Mouse (Mus musculus): ENCODE measurements around the gene Irf2bp2. TPM values are rescaled to one million over a fixed set of nuclear protein-coding genes. Genes with fewer than 3 reads are reported as not detected.

Gene Irf2bp2
- total RNA-seq, 2 experiments from 2014 or later, result 64.3 to 71.2 TPM

DNA sequence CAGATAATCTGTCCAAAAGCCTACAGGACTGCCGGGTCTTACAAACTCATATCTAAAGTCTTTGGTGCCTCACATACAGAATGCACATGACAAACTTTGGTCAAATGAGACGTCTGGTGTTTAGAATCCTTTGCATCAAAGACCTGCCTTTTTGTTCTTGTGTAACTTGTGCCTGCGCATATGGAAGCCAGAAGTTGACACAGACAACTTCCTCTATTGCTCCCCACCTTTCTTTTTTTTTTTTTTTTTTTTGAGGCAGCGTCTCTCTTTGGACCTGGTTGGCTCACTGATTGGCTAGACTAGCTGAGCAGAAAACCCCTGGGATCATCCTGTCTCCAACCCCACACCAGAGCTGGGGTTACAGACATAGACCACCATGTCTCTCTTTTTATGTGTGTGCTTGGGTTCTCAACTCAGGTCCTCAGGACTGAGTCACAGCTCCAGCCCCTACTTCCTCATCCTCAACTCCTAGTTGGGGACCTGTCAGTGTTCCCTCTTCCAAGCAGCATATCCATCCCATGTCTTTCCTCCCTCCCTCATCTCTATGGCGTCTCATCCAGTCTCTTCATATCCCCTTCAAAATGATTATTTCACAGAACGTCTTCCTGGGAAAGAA, 20.6 kb downstream of the Irf2bp2 start:
- no peak for DNase-seq
- intact Hi-C loops (cut with DNase I), result no loop called here

DNA sequence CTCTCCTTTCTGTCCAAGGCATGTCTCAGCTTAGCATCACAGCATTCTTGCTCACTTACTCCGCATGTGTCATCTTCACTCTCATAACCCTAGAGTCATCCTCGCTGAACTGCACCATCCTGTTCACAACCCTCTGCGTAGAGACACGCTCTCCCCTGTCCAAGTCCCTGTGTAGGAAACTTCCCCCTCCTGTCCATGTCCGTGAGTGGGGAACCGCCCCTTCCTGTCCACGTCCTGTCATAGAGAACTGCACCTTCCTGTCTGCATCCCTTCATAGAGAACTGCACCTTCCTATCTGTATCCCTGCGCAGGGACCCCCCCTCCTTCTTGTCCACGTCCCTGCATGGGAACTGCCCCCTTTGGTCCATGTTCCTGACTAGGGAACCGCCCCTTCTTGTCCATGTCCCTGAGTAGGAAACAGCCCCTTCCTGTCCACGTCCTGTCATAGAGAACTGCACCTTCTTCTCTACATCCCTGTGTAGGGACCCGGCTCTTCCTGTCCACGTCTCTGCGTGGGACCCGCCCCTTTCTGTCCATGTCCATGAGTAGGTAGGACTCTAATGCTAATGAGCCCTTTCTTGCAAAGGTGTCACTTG, 22.6 kb downstream of the Irf2bp2 start:
- intact Hi-C loops (cut with DNase I), result no loop called here
- no peak for DNase-seq

DNA sequence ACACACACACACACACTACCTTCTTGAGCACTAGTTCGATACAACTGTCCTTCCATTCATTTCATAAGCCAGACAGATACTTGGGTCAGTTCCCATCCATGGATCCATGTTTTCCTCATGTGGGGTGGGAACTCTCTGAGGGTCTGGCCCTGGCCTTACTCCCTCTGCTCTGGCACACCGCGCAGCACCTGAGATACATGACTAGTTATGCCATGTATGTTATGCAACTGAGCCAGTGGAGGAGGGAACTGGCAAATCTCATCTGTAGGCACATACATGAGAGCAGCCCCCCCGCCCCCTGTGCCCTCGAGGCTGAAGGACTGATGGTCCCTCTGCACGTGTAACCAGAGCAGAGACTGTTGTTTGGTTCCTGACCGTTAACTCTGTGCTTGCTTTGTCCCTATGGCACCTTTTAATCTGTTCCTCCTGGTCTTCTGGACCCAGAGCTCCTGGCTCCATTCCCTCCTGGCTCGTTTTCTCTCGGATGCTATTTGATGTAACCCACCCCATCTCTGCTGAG, 23.2 kb downstream of the Irf2bp2 start:
- DNase-seq, result no peak
- intact Hi-C loops (cut with DNase I), result no loop called here

DNA sequence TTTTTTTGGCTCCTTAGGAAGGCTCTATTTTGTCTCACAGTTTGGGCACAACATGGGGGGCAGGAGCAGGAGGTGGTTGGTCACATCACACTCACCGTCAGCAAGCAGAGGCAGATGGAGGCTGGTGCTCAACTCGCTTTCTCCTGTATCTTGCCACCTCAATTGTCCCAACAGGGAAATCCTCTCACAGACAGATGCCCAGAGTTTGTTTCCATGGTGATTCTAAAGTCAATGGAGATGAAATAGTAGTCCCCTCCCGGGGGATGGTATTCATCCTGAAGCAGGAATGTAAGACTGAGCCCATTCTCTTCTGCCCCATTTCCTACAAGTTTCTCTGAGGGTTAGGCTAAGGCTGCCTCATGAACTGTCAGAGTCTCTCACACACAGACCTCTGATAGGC, 23.7 kb downstream of the Irf2bp2 start:
- DNase-seq, result no peak
- intact Hi-C loops (cut with DNase I), result no loop called here

DNA sequence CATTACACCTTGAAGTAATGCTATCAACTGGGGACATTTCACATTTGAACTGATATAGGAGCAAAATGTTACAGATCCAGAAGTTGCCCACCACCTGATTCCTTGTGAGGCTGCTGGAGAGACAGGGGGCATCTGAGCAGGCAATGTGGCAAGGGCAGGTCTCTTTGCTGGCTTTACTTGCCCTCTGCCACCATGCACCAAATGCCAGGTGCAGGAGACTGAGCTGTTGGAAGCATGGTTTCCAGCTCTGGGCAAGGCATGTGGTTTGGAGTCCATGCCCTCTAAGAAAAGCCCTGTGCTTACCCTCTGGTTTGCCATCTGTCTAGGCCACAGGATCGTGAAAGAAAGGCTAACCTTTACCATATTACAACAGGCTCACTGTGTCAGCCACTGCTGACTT, 24.1 kb downstream of the Irf2bp2 start:
- intact Hi-C loops (cut with DNase I), result loop anchor here (2.0 to 5.0 kb wide), 4 partner anchors 13 to 348 kb away; no protein-coding TSS in a partner anchor
- no peak for DNase-seq

DNA sequence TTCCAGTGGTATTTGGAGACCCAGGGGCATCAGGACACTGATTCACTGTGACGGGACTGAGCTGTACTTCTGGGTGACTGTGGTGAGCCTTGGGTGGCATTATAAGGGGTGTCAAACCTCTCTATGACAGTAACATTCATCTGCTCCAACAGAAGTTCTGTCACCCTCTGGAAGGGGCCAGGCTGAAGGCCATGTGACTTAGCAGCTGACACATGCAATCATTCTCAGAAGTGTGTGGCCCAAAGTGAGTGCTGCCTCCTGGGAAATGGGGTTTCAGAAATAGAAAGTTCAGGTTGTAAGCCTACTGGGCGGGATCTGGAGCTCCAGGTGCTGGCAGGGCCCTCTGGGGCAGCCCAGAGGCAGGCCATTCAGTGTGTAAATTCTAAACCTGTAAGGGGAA, 26.1 kb downstream of the Irf2bp2 start:
- intact Hi-C loops (cut with DNase I), result loop anchor here (2.0 to 5.0 kb wide), 4 partner anchors 15 to 350 kb away; no protein-coding TSS in a partner anchor

DNA sequence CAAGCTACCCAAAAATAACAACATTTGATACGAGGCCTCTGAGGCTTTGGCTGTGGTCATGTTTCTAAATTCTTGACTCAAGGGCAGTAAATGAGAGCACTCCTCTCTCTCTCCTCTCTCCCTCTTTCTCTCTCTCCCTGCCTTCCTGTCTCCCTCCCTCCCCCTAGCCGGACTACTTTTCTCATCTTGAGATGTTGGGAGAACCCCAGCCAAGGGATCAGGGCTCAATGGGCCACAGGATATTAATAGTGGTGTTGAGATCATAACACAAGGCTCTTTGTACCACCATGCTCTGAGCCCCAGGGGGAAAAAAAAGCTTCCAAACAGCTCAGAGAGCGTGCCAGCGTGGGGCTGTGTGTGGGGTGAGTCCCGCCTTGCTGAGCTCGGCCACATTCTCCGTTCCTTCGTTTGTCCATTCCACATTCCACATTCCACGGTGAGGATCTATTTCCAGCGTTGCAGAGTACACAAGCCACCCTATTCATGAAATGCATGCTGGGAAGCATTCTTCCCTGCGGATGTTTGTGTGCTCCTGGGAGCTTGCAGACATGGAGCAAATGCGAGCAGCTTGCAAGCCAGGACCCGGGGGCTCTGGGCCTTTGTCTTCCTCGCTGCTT, 27.2 kb downstream of the Irf2bp2 start:
- peak; percentile 59 to 81 for DNase-seq
- intact Hi-C loops (cut with DNase I), result loop anchor here (5.0 kb wide), 3 partner anchors 39 to 351 kb away; no protein-coding TSS in a partner anchor

More for the DNA sequence above, 26.1 kb downstream of the Irf2bp2 start:
- peak in 1 of 2 experiments; percentile 44 for DNase-seq

DNA sequence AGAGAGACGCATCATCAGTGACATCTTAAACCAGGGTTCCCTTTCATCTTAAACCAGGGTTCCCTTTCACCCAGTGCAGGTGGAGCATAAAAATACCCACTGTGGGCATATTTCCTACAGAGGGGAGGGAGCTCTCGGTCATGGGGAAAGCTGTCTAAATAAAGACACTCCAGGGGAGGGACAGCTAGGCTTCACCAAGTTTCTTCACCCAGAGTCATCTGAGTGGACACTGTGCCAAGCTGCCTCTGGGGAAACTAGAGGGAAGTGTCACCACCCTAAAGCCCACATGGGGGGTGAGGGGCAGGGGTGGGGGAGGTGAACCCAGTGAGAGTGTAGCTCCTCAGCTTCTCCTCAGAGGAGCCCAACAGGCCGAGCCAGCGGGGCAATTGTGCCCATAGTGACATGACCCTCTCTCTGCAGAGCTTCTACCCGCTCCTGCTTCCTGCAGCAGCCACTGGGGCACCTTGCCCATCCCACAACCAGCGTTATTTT, 27.8 kb downstream of the Irf2bp2 start:
- DNase-seq, result peak; percentile 63 to 73
- intact Hi-C loops (cut with DNase I), result loop anchor here (5.0 kb wide), 3 partner anchors 39 to 351 kb away; no protein-coding TSS in a partner anchor

DNA sequence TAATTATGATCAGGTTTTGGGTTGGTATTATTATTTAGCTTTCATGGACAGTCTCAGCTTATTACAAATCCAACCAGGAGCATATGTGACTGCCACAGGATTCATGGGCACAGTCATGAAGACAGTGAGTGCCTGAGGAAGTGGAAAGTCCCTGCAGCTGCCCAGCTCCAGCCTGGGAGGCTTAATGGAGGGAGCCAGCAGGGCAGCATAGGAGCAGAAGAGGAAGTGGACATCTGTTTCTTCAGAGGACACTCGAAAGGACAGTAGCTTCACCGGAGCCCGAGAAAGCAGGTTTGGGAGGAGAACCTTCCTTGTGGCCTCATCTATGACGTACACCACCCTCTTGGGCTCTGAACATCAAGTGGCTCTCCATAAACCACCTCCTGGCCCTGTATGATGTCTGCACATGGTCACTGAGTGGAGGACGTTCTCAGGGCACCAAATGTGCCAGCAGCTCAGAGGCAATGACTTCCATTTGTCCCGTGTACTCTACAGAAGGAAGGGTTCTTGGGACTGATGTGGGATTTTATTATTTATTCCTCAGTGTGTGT, 28.5 kb downstream of the Irf2bp2 start:
- peak in 1 of 2 experiments; percentile 37 for DNase-seq
- intact Hi-C loops (cut with DNase I), result loop anchor here (5.0 kb wide), 3 partner anchors 38 to 352 kb away; no protein-coding TSS in a partner anchor

DNA sequence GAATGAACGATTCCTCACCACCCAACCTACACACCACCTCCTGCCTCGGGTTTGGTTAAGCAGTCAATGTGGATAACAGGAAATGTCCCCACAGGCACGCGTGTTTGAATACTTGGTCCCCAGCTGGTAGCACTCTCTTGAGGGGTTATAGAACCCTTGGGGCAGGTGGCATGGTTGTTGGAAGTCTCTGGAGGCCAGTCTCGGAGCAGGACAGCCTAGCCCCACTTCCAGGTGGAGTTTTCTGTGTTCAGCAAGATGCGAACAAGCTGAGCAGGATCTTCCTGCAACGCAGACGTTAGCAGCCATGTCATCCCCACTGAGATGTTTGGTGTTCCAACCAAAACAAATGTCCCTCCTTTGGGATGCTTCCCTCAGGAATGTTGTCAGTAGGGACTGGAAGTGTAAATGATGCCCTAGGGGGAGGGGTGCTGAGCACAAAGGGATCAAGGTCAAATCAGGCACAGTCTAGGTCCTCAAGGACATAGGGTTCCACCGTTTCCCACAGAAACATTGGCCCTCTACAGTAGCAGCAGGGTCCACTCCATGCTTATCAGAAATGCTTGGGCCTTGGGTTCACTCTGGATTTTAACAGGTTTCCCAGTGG, 29.1 kb downstream of the Irf2bp2 start:
- DNase-seq, result no peak
- intact Hi-C loops (cut with DNase I), result loop anchor here (5.0 kb wide), 3 partner anchors 37 to 353 kb away; no protein-coding TSS in a partner anchor

DNA sequence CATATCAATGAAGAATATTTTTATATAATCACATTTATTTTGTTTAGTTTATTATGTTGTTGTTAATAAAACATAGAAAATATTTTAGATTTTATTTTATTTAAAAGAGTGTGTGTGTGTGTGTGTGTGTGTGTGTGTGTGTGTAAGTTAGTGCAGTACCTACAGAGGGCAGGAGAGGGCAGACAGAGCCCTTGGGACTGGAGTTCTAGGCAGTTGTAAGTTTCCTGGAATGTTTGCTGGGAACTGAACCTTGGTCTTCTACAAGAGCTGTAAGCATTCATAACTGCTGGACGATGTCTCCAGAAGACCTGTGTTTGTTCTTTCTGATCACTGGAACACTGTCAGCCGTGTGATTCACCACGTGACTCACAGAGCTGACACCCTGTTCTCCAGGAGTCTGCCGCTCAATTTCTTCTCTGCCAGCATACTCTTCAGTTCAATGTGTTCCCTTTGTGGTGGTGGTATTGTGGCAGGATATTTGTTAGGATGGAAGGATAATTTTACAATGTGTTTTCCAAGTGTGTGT, 32.4 kb downstream of the Irf2bp2 start:
- DNase-seq, result no peak
- intact Hi-C loops (cut with DNase I), result no loop called here

DNA sequence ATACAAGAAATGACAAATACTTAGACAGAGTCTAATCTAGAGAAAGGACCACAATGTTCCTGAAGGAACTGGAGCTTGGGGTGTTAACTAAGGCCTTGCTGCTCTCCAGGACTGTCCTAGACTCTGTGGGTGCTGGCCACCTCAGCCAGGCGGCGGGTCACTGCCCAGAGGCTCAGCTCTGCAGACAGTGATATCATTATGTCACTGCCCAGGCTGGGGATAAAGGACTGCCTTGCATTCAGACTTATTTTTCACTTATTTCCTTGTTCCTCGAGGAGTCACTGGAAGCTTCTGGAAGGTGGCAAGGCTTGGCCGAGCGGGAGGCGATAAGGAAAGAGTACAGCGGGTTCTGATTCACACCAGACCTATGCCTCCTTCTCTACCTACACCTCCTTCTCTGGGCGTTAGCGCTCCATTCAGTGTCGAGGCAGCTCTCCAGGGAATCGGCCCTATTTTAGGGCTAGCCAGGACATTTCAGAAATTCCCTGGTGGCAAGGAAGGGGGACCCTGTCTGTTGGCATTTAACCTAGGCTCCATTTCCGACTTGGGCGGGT, 35.3 kb downstream of the Irf2bp2 start:
- intact Hi-C loops (cut with DNase I), result no loop called here
- no peak for DNase-seq

DNA sequence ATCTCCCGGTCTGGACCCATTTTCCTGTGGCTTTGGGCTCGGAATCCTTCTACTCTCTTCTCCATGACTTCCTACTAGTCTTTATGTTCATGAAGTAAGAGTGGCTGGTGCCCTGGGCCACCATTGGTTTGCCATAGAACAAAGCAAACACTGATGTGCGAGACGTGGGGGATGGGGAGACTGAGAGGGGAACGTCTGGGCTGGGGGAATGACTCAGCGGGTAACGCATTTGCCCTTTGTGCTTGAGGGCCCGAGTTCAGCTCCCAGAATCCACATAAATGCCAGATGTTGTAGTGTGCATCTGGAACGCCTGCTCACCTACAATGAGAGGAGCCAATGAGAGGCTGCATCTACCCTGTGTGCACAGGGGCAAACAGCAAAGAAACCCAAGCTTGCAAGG, 36.4 kb downstream of the Irf2bp2 start:
- intact Hi-C loops (cut with DNase I), result no loop called here
- no peak for DNase-seq

DNA sequence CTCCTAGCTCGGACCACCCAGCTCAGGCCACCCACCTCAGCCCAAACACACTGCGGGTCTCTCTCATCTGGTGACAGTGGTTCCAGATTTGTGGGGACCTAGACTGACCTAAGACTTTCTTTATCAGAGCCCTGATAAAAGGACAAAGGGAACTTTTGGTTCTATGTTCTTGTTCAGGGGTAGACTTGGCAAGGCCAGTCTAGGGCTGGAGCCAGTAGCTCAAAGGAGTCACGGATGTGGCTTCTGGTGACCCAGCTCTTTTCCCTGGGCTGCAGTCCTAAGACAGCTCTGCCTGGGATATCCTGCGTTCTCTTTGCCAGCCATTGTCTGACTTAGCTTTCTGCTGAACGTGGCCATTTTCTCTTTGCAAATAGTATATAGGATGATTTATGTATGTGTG, 37.1 kb downstream of the Irf2bp2 start:
- intact Hi-C loops (cut with DNase I), result no loop called here
- no peak for DNase-seq

DNA sequence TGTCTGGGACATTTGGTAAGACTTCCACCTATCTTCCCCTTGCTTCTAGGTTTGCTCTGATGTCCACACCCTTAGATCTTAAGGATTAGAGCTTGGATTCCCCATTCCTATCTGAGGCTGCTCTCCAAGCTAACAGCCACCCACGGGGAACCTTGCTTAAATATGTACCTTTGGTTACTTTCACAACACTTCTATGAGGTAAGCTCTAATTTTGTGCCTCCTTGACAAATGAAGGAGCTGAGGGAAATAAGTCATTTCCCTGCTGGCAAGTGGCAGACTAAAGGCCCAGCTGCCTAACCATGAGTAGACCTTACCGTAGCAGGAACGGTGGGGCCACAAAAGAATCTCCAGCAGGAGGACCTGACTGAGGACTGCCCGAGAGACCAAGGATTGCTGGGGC, 39.0 kb downstream of the Irf2bp2 start:
- intact Hi-C loops (cut with DNase I), result no loop called here
- no peak for DNase-seq

DNA sequence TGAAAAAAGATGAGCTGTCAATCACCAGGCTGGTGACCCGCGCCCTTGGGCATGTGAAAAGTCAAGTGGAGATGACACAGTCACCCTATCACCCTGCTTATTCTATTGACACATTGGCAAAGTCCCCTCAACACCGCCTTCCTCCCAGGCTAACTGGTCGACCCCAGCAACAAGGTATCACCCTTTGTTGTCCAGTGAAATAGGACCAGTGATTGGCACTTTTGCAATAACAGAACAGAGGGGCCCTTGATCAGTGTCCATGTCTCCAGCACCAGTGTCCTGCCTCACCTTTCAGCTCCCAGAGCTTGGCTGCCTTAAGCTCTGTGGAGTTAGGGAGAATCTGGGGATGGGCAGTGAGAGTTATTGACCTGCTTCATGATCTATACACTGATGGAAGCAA, 41.9 kb downstream of the Irf2bp2 start:
- intact Hi-C loops (cut with DNase I), result no loop called here
- DNase-seq, result no peak

DNA sequence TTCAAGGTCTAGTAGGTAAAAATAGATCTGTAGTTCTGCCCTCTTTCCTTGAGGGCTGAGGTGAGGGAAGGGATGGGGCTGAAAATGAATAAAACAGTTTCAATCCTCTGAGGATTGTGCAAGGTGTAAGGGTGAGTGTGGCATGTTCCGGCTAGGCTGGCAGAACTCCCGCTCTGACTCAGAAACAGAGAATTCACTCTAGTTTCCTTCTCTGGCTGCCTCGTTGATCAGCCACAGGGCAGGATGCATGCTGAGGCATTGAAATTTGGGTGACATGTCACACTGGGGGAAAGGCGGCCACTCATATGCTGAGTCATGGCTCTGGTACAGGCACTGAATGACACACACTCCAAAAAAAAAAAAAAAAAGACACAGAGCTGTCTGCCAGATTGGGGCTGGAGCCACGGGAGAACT, 42.8 kb downstream of the Irf2bp2 start:
- peak in 1 of 2 experiments; percentile 54 for DNase-seq
- intact Hi-C loops (cut with DNase I), result no loop called here

DNA sequence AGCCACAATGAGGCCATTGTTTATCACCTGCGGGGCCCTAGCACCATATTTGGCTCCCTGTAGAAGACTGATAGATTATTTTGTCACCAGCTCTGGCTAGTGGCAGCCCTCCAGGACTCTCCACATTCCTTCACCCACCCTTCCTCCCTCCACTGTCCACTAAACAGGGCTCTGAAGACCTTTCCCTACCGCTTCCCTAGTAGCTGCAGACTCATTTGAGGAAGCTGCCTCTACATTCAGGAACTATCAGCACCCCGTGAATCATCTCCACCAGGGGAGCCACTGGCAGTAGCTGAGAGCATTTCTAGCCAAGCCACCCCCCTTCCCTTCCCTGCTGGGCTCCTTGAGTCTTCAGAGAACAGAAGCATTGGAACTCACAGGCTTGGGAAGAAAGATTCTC, 45.9 kb downstream of the Irf2bp2 start:
- peak; percentile 51 to 64 for DNase-seq
- intact Hi-C loops (cut with DNase I), result no loop called here

DNA sequence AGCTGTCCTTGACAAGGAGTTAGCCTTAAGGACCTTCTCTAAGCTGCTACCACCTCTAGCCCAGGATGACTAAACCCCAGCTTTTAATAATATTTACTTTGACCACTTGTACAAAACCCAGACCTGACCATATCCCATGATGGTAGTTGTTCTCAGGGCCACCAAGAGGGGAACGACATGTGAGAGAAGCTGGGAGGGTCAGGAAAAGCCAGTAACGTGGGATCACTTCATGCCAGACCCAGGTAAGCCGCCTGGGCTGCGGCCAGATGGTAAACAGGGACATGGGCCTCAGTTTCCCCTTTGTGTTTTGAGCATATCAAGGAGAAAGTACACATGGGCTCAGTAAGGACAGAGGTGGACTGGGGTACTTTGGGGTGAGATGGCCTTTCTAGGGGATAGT, 46.4 kb downstream of the Irf2bp2 start:
- DNase-seq, result no peak
- intact Hi-C loops (cut with DNase I), result no loop called here

DNA sequence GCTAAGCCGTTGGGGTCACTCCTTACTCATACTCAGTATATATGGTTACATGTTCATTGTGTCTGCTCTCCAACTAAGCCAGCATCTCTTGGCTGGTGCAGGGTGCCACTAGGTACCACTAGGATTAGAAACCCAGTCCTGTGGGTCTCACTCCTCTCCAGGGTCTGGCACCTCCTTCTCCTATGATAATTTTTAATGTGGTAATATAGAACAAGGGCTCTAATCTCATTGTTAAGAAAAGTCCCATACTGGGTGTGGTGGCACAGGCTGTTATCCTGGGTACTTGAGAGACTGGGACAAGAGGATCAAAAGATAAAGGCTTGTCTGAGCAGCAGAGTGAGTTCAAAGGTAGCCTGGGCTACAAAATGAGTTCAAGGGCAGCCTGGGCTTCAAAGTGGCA, 47.3 kb downstream of the Irf2bp2 start:
- no peak for DNase-seq
- intact Hi-C loops (cut with DNase I), result no loop called here
